In genomic region chr9:44137846-44138245, GRCm38 (mm10) we compare ENCODE assay signal across 25 mouse cellular contexts. TPM values are rescaled to one million over a fixed set of nuclear protein-coding genes. Genes with fewer than 3 reads are reported as not detected.
DNase-seq lines count a peak whose midpoint lies in the region; ATAC-seq lines count a peak whose summit lies in the region.
"Had no signal": no experiment of that assay in that cellular context is flagged by ENCODE, and none has a peak within 500 bp of the region (broad histone marks: within the 10 kb centered on the region; RNA-seq: fewer than 3 reads in every experiment).

No protein-coding gene starts in this region.

- WGBS in kidney, embryonic 15.5 days: 53% methylated on average over 4 of the region's 4 CpGs

- H3K9ac ChIP-seq in kidney, embryonic 15.5 days: no peak overlapping the region
- H3K9ac ChIP-seq: embryonic facial prominence, embryonic 13.5 days; embryonic facial prominence, embryonic 15.5 days; forebrain, embryonic 12.5 days had no signal

- no peak overlapping the region for H3K4me2 ChIP-seq in kidney, embryonic 15.5 days
- H3K4me2 ChIP-seq: embryonic facial prominence, embryonic 13.5 days; embryonic facial prominence, embryonic 15.5 days; forebrain, embryonic 12.5 days had no signal

- DNase-seq in heart, adult 11 months: peak; percentile 79
- DNase-seq in heart, adult 9 months (ENCODE audit: low spot score in 2 of 2): no peak
- no peak for DNase-seq in kidney, postnatal 4 days
- DNase-seq in 416B (ENCODE audit: low read depth): peak; percentile 42
- DNase-seq: adrenal gland, adult 2 months; adrenal gland, postnatal 10 days; adrenal gland, postnatal 25 days; cerebellum, adult 11 months; cerebellum, adult 18-20 months; cerebellum, adult 8-10 months; cerebellum, adult 9-11 months; cerebellum, postnatal 14 days; cerebellum, postnatal 36 days; embryo, embryonic 11 days had no signal

- H3K27ac ChIP-seq in kidney, embryonic 15.5 days: 0 out of 2 replicates have a peak overlapping the region, but pooled peaks have one; percentile 38
- H3K27ac ChIP-seq: embryonic facial prominence, embryonic 13.5 days; embryonic facial prominence, embryonic 15.5 days; forebrain, embryonic 10.5 days; forebrain, embryonic 12.5 days had no signal

- H3K27me3 ChIP-seq in kidney, embryonic 15.5 days: peaks cover 6% of the 10 kb centered on the region
- H3K27me3 ChIP-seq in megakaryocyte, embryonic 14.5 days (replicated peaks): peaks cover 58% of the 10 kb centered on the region

- ATAC-seq in kidney, embryonic 15.5 days (replicated peaks; ENCODE audit: low FRiP score): no peak
- ATAC-seq in megakaryocyte, adult 5-6 weeks (ENCODE audit: poor library complexity, severe bottlenecking): no peak
- ATAC-seq: forebrain, embryonic 14.5 days had no signal

- no peaks in the 10 kb centered on the region for H3K9me3 ChIP-seq in kidney, embryonic 15.5 days (replicated peaks)
- H3K9me3 ChIP-seq in megakaryocyte, embryonic 14.5 days: no peaks in the 10 kb centered on the region
- H3K9me3 ChIP-seq: embryonic facial prominence, embryonic 13.5 days; embryonic facial prominence, embryonic 15.5 days; forebrain, embryonic 10.5 days; forebrain, embryonic 12.5 days had no signal

- peaks cover 45% of the 10 kb centered on the region for H3K4me1 ChIP-seq in kidney, embryonic 15.5 days
- H3K4me1 ChIP-seq in megakaryocyte, embryonic 14.5 days: peaks cover 69% of the 10 kb centered on the region

- peaks cover 58% of the 10 kb centered on the region for H3K36me3 ChIP-seq in kidney, embryonic 15.5 days
- H3K36me3 ChIP-seq in megakaryocyte, embryonic 14.5 days (replicated peaks; ENCODE audit: low read length): peaks cover 33% of the 10 kb centered on the region

- no peak overlapping the region for H3K4me3 ChIP-seq in kidney, embryonic 15.5 days (replicated peaks)
- peak overlapping the region; percentile 42 for H3K4me3 ChIP-seq in megakaryocyte, embryonic 14.5 days (replicated peaks)
- H3K4me3 ChIP-seq: embryonic facial prominence, embryonic 13.5 days; embryonic facial prominence, embryonic 15.5 days; erythroblast, embryonic 14.5 days; forebrain, embryonic 10.5 days; forebrain, embryonic 12.5 days had no signal

RNA-seq across cellular contexts. Expression of gene Mcam, which starts 3.6 kb away (rescaled TPM):
- 44.2 and 47.0 TPM in 2 replicates for polyA plus RNA-seq in kidney, embryonic 15.5 days (2015; fragmentation: Nextera tagmentation; extraction: Ambion mirVana)
- not detected in 2 replicates for polyA plus RNA-seq in megakaryocyte, embryonic 14.5 days (2012; ENCODE audit: insufficient read depth, low replicate concordance)
- total RNA-seq in megakaryocyte, adult 5-6 weeks (2015): 1.6 TPM in 2 replicates
- total RNA-seq in megakaryocyte, adult 5-6 weeks (2017): 3.2 and 5.8 TPM in 2 replicates
- polyA plus RNA-seq: erythroblast, embryonic 14.5 days had no signal

RNA-seq across cellular contexts. Expression of gene Rnf26, which starts 24.5 kb away (rescaled TPM):
- 70.9 and 78.3 TPM in 2 replicates for polyA plus RNA-seq in kidney, embryonic 15.5 days (2015; fragmentation: Nextera tagmentation; extraction: Ambion mirVana)
- 4.3 and 22.2 TPM in 2 replicates for polyA plus RNA-seq in megakaryocyte, embryonic 14.5 days (2012; ENCODE audit: insufficient read depth, low replicate concordance)
- 35.9 and 36.7 TPM in 2 replicates for total RNA-seq in megakaryocyte, adult 5-6 weeks (2015)
- total RNA-seq in megakaryocyte, adult 5-6 weeks (2017): 16.3 and 20.9 TPM in 2 replicates

RNA-seq across cellular contexts. Expression of gene Gm49380, which starts 24.5 kb away (rescaled TPM):
- polyA plus RNA-seq in kidney, embryonic 15.5 days (2015; fragmentation: Nextera tagmentation; extraction: Ambion mirVana): 0.17 and 0.21 TPM in 2 replicates
- not detected in 2 replicates for polyA plus RNA-seq in megakaryocyte, embryonic 14.5 days (2012; ENCODE audit: insufficient read depth, low replicate concordance)
- total RNA-seq in megakaryocyte, adult 5-6 weeks (2015): not detected in 2 replicates
- total RNA-seq in megakaryocyte, adult 5-6 weeks (2017): not detected in 2 replicates
- total RNA-seq: common myeloid progenitor, adult 5-6 weeks; MEL had no signal
- polyA plus RNA-seq: erythroblast, embryonic 14.5 days had no signal

RNA-seq across cellular contexts. Expression of gene C1qtnf5, which starts 30.8 kb away (rescaled TPM):
- 4.5 and 5.2 TPM in 2 replicates for polyA plus RNA-seq in kidney, embryonic 15.5 days (2015; fragmentation: Nextera tagmentation; extraction: Ambion mirVana)
- not detected in 2 replicates for polyA plus RNA-seq in megakaryocyte, embryonic 14.5 days (2012; ENCODE audit: insufficient read depth, low replicate concordance)
- 0.27 TPM in 1 of 2 replicates, not detected in the other for total RNA-seq in megakaryocyte, adult 5-6 weeks (2015)
- total RNA-seq in megakaryocyte, adult 5-6 weeks (2017): 0.40 TPM in 1 of 2 replicates, not detected in the other
- total RNA-seq: common myeloid progenitor, adult 5-6 weeks had no signal
- polyA plus RNA-seq: forebrain, embryonic 10.5 days had no signal

RNA-seq across cellular contexts. Expression of gene Mfrp, which starts 36.3 kb away (rescaled TPM):
- polyA plus RNA-seq in kidney, embryonic 15.5 days (2015; fragmentation: Nextera tagmentation; extraction: Ambion mirVana): 0.13 TPM in 1 of 2 replicates, not detected in the other
- polyA plus RNA-seq in megakaryocyte, embryonic 14.5 days (2012; ENCODE audit: insufficient read depth, low replicate concordance): not detected in 2 replicates
- not detected in 2 replicates for total RNA-seq in megakaryocyte, adult 5-6 weeks (2015)
- total RNA-seq in megakaryocyte, adult 5-6 weeks (2017): 0.24 TPM in 1 of 2 replicates, not detected in the other
- total RNA-seq: adrenal gland, postnatal 25 days; common myeloid progenitor, adult 5-6 weeks; MEL had no signal
- polyA plus RNA-seq: erythroblast, embryonic 14.5 days; forebrain, embryonic 14.5 days had no signal

Comparison
In these comparisons a context has a peak if more than half of its experiments do, and no peak if none do; other contexts are left out.
1. DNase-seq: peak in heart, adult 11 months (single experiment) and 416B (single experiment); none in heart, adult 9 months (0 of 2) and kidney, postnatal 4 days (0 of 2).
2. RNA of gene Mcam, which starts 3.6 kb away (polyA plus RNA-seq): 44.2 to 47.0 TPM in kidney, embryonic 15.5 days; not detected in megakaryocyte, embryonic 14.5 days; every median in the first group is over 10 times any median in the second.